Mouse (Mus musculus) retina, postnatal 7 days (tissue): Measurements from ENCODE around the gene Hs2st1.

ENCODE experiments used
- DNase-seq: peaks from one replicate; pipeline ENCODE4 v3.0.0-alpha.2; 2012; ENCODE audit warnings: low read depth, low spot score

Gene Hs2st1

DNA sequence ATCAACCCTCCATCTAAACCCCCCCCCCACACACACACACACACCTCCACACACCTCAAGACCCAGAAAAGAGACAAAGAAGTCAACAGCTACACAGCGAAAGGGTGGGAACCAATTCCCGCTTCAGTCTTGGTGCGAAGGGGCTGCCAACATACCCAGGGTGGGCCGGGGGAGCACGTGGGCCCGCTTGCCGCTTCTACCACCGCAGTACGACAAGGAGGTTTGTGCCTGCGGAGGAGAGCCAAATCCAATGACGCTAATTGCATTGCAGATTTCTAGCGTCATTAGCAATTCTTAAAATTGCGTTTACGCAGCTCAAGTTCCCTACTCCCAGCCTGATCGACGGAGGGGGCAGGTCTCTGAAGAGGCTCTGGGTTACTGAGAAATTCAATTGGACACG is 173.5 kb downstream of the Hs2st1 start:
- no peak for DNase-seq

DNA sequence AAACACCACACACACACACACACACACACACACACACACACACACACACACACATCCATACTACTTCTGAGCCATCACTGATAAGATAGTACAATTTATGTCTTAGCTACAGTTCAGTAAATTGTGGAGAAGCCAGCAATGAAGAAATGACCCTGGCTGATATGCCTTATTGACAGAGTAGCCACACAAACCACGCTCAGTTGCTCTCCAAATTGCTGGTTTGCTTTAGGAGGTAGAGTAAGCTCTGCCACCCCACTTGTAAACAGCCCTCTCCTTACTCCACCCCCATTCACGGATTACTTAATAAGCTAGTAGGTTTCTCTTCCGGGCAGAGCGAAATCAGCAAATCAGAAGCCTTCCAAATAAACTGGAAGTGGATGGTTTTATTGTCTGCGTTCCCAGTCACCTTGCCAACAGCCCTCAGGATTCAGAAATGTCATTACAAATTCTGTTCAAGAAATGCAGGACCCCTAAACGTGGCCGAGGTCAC is 175.5 kb downstream of the Hs2st1 start:
- no peak for DNase-seq

DNA sequence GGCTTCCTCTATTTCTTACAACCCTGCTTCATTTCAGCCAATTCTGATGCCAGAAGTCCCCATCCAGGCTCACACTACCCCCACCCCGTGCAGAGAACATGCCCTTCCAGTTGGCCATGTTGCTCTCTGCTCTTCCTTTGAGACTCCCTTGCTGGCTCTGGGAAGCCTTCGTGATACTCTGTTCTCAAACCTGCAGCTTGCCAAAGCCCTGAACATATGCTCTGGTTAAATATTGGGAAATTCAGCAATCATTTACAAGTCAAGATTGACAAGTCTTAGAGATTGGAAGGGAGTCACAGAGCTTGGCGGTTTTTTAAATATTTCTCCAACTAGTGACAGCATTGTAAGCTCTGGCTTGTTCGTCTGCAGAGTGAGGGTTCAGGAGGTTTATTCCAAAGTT is 183.5 kb downstream of the Hs2st1 start:
- no peak for DNase-seq

DNA sequence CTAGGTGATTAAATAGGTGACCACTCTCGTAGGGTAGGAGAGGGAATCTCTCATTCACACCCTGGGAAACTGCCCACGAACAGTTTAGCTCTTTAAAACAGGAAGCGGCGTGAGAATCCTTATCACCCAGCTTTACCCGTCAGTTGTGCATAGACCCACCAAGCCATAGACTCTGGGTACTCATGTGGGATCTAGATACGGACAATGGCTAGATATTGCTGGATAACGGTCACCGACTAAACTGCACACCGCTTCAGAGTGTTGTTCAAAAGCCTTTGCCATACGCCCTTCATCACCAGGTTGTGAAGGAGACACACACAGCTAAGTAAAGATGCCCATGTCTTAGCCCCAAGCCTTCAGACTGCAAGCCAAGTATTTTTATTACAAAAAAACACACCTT is 185.3 kb downstream of the Hs2st1 start:
- DNase-seq: no peak

DNA sequence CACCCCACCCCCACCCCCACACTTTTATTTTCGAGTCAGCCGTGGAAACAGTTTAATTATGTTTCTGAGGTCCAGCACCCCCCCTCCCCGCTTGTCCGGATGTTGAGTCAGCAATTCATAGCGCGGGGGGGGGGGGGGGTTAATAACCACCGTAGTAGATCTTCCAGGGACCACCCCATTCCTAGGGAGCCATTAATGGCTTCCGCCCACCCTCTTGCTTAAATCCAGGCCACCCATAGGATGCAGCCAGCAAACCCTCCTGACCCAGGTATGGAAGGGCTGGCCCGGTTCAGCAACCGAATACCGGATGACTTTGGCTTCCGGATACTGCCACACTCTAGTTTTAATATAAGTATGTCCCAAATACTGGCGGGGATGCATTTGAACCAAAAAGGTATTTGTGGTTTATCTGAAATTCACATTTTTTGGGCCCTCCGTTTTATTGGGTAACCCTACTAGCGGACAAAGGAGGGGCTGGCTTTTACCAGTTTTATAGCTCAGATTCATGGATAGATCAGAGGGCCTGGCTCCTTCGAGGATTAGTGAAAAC is 188.5 kb downstream of the Hs2st1 start:
- no peak for DNase-seq

DNA sequence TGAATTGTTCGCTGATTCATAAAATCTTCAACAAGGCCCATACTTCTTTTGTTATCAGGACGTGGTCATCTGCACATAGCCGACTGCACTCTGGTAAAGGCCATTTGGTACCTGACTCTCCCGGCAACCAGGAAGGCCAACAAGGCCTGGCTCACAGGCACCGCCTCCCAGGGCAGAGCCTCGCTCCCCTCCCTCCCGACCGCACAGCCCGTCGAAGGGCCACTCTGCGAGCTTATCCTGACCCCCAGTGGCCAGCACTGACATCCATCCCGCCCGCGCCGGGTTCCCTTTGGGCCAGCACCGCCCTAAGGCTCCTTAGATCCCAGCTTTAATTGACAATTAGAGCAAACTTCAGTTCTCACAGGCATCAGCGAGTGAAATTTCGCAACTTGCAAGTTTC is 189.1 kb downstream of the Hs2st1 start:
- DNase-seq: no peak

DNA sequence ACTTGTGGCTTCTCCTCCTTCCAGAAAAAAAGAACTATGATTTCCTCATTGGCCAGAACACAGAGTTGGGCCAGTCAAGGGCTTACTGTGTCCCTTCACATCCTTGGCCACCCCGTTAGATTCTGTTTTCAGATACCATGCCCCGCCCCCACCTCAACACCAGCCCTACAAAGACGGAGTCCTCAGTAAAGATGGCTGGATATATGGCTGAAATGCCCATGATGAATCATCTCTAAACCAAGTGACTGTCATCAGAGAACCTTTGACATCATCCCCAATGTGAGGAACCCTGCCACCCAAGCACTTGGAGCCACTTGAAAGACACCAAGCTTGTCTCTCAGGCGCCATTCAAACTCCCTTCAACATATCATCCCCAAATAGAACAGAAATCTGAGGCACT is 190.2 kb downstream of the Hs2st1 start:
- no peak for DNase-seq
